Mouse (Mus musculus) right cerebral cortex, adult 2 months (tissue): ENCODE results near the gene Vmn1r111.
"Not testable (repeated sequence)": the region's sequence is repeated elsewhere in the genome, so short reads cannot be mapped to it uniquely, and the experiment has no call there.

Source experiments
- DNase-seq, 2 experiments: peaks; one replicate each; pipeline ENCODE4 v3.0.0; 2021 to 2022; ENCODE audit warnings: low spot score in 2 of 2

Gene Vmn1r111

DNA sequence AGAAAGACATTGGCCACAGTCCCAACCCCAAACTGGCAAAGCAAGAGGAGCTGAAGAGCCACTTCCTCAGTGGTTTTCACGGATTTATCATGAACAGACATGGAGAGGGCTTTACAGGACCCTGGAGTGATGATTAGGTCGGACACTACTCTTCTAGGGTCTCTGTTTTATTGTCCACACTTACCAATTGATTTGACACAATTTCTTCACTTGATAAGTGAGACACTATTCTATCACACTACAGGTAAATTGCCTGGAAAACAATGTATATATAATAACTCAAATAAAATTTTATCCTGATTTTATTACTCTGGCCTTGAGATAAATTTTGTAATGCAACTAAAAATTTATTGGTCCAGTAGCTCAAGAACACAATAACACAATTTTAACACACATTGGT lies at the start of gene Vmn1r111:
Vmn1r111 (minus strand) TSS at position 101 of the 400 bp plus-strand sequence.
- DNase-seq: not testable (repeated sequence)

DNA sequence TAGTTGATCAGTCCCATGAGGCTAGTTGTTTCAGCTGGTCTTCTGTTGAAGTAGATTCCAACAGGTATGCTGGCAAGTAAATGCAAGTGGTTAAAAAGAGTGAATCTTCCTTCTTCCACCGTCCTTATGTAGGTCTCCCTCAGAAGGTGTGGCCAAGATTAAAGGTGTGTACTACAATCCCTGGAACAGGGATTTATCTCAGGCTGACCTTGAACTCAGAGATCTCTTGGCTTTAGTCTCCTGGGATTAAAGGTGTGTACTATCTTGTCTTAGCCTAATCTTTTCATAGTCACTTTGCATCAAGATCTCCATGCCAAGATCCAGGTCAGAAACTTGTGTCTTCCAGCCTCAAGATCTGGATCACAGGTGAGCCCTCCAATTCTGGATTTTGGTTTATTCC lies 27.5 kb upstream of the Vmn1r111 start, which contains the start of gene Gm10668:
Gm10668 (minus strand) TSS at position 101 of the 400 bp plus-strand sequence.
- DNase-seq: not testable (repeated sequence)

GRCm38 (mm10) chr7:20668618-20669017 lies 34.4 kb downstream of the Vmn1r111 start, which contains the start of gene Vmn1r107:
Gene Vmn1r107 (plus strand): TSS chr7:20668918.
- not testable (repeated sequence) for DNase-seq
